Mouse (Mus musculus) CD8-positive naive resting alpha-beta T cell, adult 2 months (primary cell): ENCODE data around the gene Anxa4.

Experiments
- DNase-seq, 2 experiments: peaks; one replicate each; pipeline ENCODE4 v3.0.0; 2022; ENCODE audit warnings: low read depth in 2 of 2, low spot score in 2 of 2

The Anxa4 gene

GRCm38 (mm10) chr6:86793021-86793815 is at the start of gene Anxa4:
Gene Anxa4, minus strand, starts transcription at chr6:86793584.
- DNase-seq, result peak; percentile 18 to 39

- DNase-seq, result no peak
Observed at GRCm38 (mm10) chr6:86841949-86842348, 48.6 kb upstream of the Anxa4 start.

- DNase-seq, result no peak
Observed at GRCm38 (mm10) chr6:86839089-86839488, 45.7 kb upstream of the Anxa4 start.

GRCm38 (mm10) chr6:86832802-86833502 is 39.6 kb upstream of the Anxa4 start:
- no peak for DNase-seq

GRCm38 (mm10) chr6:86830738-86831500 is 37.5 kb upstream of the Anxa4 start:
- DNase-seq, result no peak

GRCm38 (mm10) chr6:86829768-86830167 is 36.4 kb upstream of the Anxa4 start:
- no peak for DNase-seq

GRCm38 (mm10) chr6:86827432-86827831 is 34.0 kb upstream of the Anxa4 start:
- DNase-seq, result peak in 1 of 2 experiments; percentile 26

- no peak for DNase-seq
Observed at GRCm38 (mm10) chr6:86824401-86824800, 31.0 kb upstream of the Anxa4 start.

- DNase-seq, result no peak
Observed at GRCm38 (mm10) chr6:86823824-86824223, 30.4 kb upstream of the Anxa4 start.

- DNase-seq, result no peak
Observed at GRCm38 (mm10) chr6:86823051-86823431, 29.7 kb upstream of the Anxa4 start.

GRCm38 (mm10) chr6:86822285-86823050 is 29.1 kb upstream of the Anxa4 start:
- peak; percentile 12 to 18 for DNase-seq

GRCm38 (mm10) chr6:86820690-86821089 is 27.3 kb upstream of the Anxa4 start:
- peak; percentile 27 to 49 for DNase-seq

GRCm38 (mm10) chr6:86819926-86820325 is 26.5 kb upstream of the Anxa4 start:
- DNase-seq, result no peak

- no peak for DNase-seq
Observed at GRCm38 (mm10) chr6:86818914-86819313, 25.5 kb upstream of the Anxa4 start.

GRCm38 (mm10) chr6:86816586-86816985 is 23.2 kb upstream of the Anxa4 start:
- no peak for DNase-seq

- no peak for DNase-seq
Observed at GRCm38 (mm10) chr6:86815436-86815835, 22.1 kb upstream of the Anxa4 start.

GRCm38 (mm10) chr6:86814926-86815325 is 21.5 kb upstream of the Anxa4 start:
- no peak for DNase-seq

- DNase-seq, result peak; percentile 30 to 50
Observed at GRCm38 (mm10) chr6:86813341-86813740, 20.0 kb upstream of the Anxa4 start.

GRCm38 (mm10) chr6:86812919-86813318 is 19.5 kb upstream of the Anxa4 start:
- DNase-seq, result no peak

- peak; percentile 47 to 57 for DNase-seq
Observed at GRCm38 (mm10) chr6:86806455-86807086, 13.2 kb upstream of the Anxa4 start.
